In genomic region chr11:68062116-68062515, GRCm38 (mm10) we compare ENCODE assay signal across 19 mouse cellular contexts.
DNase-seq lines count a peak whose midpoint lies in the region; ATAC-seq and TF ChIP-seq lines count a peak whose summit lies in the region.
"Had no signal": no experiment of that assay in that cellular context is flagged by ENCODE, and none has a peak within 500 bp of the region (broad histone marks: within the 10 kb centered on the region; RNA-seq: fewer than 3 reads in every experiment).

No protein-coding gene starts in this region.

- no peak for ATAC-seq in limb, embryonic 11.5 days (ENCODE audit: insufficient number of reproducible peaks, low FRiP score, low TSS enrichment, low read depth)
- ATAC-seq: forebrain, embryonic 13.5 days; hindbrain, postnatal 0 days had no signal

- peak; percentile 31 for DNase-seq in cerebellum, adult 11-12 months
- DNase-seq in cerebellum, adult 8-10 months = no peak
- DNase-seq in cerebellum, adult 2 months = peak; percentile 32 to 64
- peak; percentile 47 to 67 for DNase-seq in cerebellum, postnatal 25 days
- no peak for DNase-seq in limb, embryonic 11.5 days (ENCODE audit: low spot score)
- no peak for DNase-seq in heart, adult 18-20 months
- no peak for DNase-seq in right cerebral cortex, adult 18-20 months
- DNase-seq in urinary bladder, adult 18-20 months (ENCODE audit: low spot score in 2 of 2) = no peak
- DNase-seq: adrenal gland, postnatal 10 days; gastrocnemius, postnatal 36 days; heart, adult 11 months; heart, postnatal 14 days; kidney, adult 11 months had no signal

- WGBS in cerebellum, adult 2 months = 52% methylated on average over 2 of the region's 2 CpGs
- 72% methylated on average over 2 of the region's 2 CpGs for whole genome bisulfite sequencing in limb, embryonic 11.5 days

- no peak overlapping the region for H3K27ac ChIP-seq in cerebellum, adult 2 months (ENCODE audit: insufficient read depth, low read length)
- H3K27ac ChIP-seq in limb, embryonic 11.5 days (replicated peaks; ENCODE audit: low read depth, low read length) = 0 out of 2 replicates have a peak overlapping the region, but pooled peaks have one; percentile 30
- H3K27ac ChIP-seq: embryonic facial prominence, embryonic 13.5 days; forebrain, embryonic 13.5 days; heart, embryonic 15.5 days; hindbrain, embryonic 13.5 days; hindbrain, postnatal 0 days had no signal

- no peaks in the 10 kb centered on the region for H3K27me3 ChIP-seq in cerebellum, adult 2 months (ENCODE audit: control insufficient read depth, insufficient read depth, low read length)
- no peaks in the 10 kb centered on the region for H3K27me3 ChIP-seq in limb, embryonic 11.5 days (ENCODE audit: control insufficient read depth, insufficient read depth, low read length)
- H3K27me3 ChIP-seq: embryonic facial prominence, embryonic 13.5 days; forebrain, embryonic 13.5 days; heart, embryonic 15.5 days; hindbrain, embryonic 13.5 days had no signal

- peaks cover 5% of the 10 kb centered on the region; the same call in 1 of the 2 replicates for H3K4me1 ChIP-seq in cerebellum, adult 2 months (ENCODE audit: control insufficient read depth, insufficient read depth, low read length)
- H3K4me1 ChIP-seq in limb, embryonic 11.5 days (ENCODE audit: control insufficient read depth, insufficient read depth, low read length) = peaks cover 21% of the 10 kb centered on the region
- H3K4me1 ChIP-seq: forebrain, embryonic 13.5 days; heart, embryonic 15.5 days; hindbrain, embryonic 13.5 days had no signal

- no peak for TF ChIP-seq CTCF in cerebellum, adult 2 months (IDR thresholded peaks at IDR 0.05; ENCODE audit: borderline replicate concordance, insufficient read depth, low read depth, low read length)

- no peak overlapping the region for H3K4me3 ChIP-seq in cerebellum, adult 2 months (replicated peaks; ENCODE audit: insufficient read depth, low read depth, low read length)
- H3K4me3 ChIP-seq in limb, embryonic 11.5 days (ENCODE audit: low read depth, low read length) = no peak overlapping the region
- H3K4me3 ChIP-seq: embryonic facial prominence, embryonic 13.5 days; forebrain, embryonic 13.5 days; heart, embryonic 15.5 days; hindbrain, embryonic 13.5 days had no signal

- no peak overlapping the region for H3K9ac ChIP-seq in limb, embryonic 11.5 days (ENCODE audit: low read length)
- H3K9ac ChIP-seq: embryonic facial prominence, embryonic 13.5 days; forebrain, embryonic 13.5 days; heart, embryonic 15.5 days; hindbrain, embryonic 13.5 days had no signal

- no peak for TF ChIP-seq POLR2A in cerebellum, adult 2 months (IDR thresholded peaks at IDR 0.05; ENCODE audit: borderline replicate concordance, insufficient read depth, low read length)

- H3K4me2 ChIP-seq in limb, embryonic 11.5 days (ENCODE audit: low read depth, severe bottlenecking) = no peak overlapping the region
- H3K4me2 ChIP-seq: embryonic facial prominence, embryonic 13.5 days; forebrain, embryonic 13.5 days; heart, embryonic 11.5 days; heart, embryonic 15.5 days; hindbrain, embryonic 13.5 days had no signal

- H3K36me3 ChIP-seq in limb, embryonic 11.5 days (ENCODE audit: control insufficient read depth, insufficient read depth, low read length) = no peaks in the 10 kb centered on the region
- H3K36me3 ChIP-seq: embryonic facial prominence, embryonic 13.5 days; heart, embryonic 15.5 days; hindbrain, embryonic 13.5 days had no signal

- H3K9me3 ChIP-seq in limb, embryonic 11.5 days (ENCODE audit: control insufficient read depth, low read length) = no peaks in the 10 kb centered on the region
- H3K9me3 ChIP-seq: embryonic facial prominence, embryonic 13.5 days; forebrain, embryonic 13.5 days; heart, embryonic 15.5 days; hindbrain, embryonic 13.5 days had no signal

Comparison
In these comparisons a context has a peak if more than half of its experiments do, and no peak if none do; other contexts are left out.
1. DNase-seq: peak in cerebellum, adult 11-12 months (single experiment), cerebellum, adult 2 months (2 of 2) and cerebellum, postnatal 25 days (2 of 2); none in cerebellum, adult 8-10 months (single experiment), limb, embryonic 11.5 days (single experiment), heart, adult 18-20 months (0 of 2), right cerebral cortex, adult 18-20 months (single experiment) and urinary bladder, adult 18-20 months (0 of 2).